Mouse (Mus musculus): Measurements from ENCODE around the gene Hs6st3.

DNA sequence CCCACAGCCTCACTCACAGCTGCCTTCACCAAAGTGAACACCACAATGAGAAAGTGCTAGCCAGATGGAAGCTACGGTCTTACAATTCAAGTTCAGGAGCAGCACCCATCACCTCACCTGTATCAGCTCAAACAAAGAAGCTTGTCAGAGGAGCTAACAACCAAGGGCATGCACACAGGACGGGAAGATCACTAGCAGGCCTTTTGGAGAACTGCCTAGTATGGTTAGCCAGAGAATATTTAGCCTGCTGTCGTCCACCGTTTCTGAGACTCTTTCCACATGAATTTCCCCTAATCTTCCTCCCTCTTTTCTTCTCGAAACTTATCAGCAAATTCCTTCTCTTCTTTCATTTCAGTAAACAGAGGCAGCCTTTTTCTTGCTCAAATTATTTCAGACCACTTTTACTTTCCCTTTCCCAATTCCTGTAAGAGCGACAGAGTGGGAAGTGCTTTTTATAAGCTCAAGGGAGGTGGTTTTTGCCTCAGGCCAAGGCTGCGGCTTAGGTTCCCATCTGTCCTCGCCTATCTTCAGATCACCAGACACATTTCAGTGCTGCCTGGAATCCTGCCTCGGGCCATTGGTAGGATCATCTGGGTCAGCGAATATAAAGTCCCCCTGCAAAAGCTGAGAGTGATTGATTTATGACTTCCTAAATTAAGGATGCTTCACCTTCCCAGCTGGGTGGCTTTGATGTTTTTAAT is 757.8 kb downstream of the Hs6st3 start:
- TF ChIP-seq CTCF (IDR thresholded peaks at IDR 0.05; ENCODE audit: extremely low read depth, insufficient read depth, low read length) (no peak), POLR2A (IDR thresholded peaks at IDR 0.05; ENCODE audit: extremely low read depth, insufficient read depth, low read length) (no peak)

Data from cortical plate, adult 2 months (tissue).